Mouse (Mus musculus) liver, embryonic 18 days (tissue): ENCODE measurements around the gene Abcg5. TPM values are rescaled to one million over a fixed set of nuclear protein-coding genes. Genes with fewer than 3 reads are reported as not detected.

Source experiments
- polyA plus RNA-seq: library from polyadenylated mRNA; depleted of rRNA; stranded (reverse); fragments of >200 nt; gene quantifications from 2 replicates; pipeline ENCODE4 v1.2.3, GENCODE M21; 2012; rRNA removed

Abcg5 gene
- 1.1 and 3.2 TPM in 2 replicates for polyA plus RNA-seq

DNA sequence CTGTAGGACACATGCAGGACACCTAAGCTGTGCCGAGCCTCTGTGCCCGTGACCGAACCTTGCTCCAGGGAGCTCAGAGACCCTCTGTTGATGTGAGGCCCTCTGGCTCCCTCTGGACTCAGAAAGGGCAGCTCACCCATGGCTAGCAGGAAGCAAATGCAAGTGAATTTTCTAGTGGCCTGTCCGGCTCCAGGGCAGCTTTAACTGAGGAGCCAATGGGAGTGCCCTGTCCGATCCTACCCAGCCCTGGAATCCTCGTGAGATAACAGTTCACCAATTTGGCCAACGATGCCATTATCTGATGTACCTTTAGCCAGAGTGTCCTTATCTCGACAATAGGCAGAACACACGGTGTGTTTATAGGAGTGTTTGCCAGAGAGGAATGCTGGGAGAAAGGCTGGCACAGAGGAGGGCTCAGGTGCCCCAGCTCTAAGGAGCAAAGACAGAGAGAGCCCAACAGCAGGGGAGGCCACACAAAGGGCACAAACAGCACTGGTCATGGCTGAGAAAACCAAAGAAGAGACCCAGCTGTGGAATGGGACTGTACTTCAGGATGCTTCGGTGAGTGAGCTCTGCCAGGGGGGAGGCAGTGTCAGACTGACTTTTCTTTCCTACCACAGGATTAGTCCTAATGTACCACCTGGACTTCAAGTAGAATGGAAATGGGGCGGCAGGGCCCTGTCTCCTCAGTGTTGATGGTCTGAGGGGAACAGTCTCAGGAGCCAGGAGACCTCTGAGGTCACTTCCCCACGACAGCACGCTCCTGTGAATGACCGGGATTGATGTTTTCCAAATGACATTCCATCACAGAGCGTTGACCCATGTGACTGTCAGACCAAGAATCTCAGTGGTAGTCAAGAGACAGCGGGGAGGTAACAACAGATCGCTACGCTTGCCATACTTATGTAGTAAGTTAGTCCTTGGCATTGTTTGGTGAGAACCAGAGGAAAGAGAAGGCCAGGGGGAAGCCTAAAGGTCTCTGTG lies at the start of gene Abcg5:
TSS of gene Abcg5 (minus strand) at position 278 of the 984 bp plus-strand sequence.

DNA sequence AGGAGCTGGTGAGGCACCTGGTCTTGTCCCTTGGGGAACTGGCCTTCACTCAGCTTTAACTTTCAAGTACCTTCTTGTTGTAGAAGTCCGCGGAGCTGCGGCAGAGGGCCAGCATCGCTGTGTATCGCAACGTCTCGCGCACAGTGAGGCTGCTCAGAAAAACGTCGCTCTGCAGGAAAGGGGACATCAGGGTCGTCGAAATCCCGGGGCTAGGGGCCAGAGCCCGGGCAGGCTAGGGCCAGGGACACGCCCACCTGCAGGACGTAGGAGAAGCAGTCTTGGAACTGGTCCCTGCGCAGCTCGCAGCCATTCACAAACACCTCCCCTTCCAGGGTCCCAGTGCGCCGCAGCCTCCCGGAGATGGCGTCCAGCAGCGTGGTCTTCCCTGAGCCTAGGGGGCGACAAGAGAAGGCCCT lies 6.9 kb downstream of the Abcg5 start, which contains the start of gene Abcg8:
TSS of gene Abcg8 (plus strand) at position 352 of the 416 bp plus-strand sequence.

DNA sequence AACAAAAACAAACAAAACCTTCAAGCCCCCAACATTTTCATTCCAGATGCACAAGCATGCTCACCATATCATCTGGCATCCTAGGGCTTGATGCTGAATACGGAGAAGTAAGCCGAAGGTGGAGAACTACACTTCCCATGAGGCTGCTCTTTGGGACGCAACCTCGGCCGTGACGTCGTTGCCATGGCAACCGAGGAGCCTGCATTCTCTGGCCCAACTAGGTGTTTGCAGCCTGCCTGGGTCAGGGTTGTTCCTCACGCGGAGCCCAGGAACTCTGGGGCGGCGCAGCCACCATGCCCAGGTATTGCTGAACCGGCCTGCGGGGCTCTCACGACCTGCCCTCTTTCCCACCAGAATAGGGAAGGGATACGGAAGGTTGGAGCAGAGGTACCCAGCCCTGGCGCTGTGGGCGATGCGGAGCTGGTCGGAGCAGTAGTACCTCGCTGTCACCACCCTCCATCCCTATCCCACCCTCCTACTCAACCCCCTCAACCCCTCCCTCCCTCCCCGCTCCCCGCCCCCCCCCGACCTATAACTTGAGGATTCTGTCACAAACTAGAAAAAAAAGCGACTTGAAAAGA lies 56.4 kb downstream of the Abcg5 start, which contains the start of gene Dync2li1:
TSS of gene Dync2li1 (plus strand) at position 221 of the 581 bp plus-strand sequence.

Other genes starting within 250 kb of the Abcg5 start
- gene Thada, start 216.8 kb downstream of the Abcg5 start, polyA plus RNA-seq: 1.8 and 2.5 TPM in 2 replicates
- gene Plekhh2, start 171.1 kb downstream of the Abcg5 start, polyA plus RNA-seq: 0.62 and 0.64 TPM in 2 replicates
- gene Dync2li1, start 56.5 kb downstream of the Abcg5 start, polyA plus RNA-seq: 2.9 and 3.4 TPM in 2 replicates
- gene Abcg8, start 6.7 kb downstream of the Abcg5 start, polyA plus RNA-seq: 1.1 and 1.9 TPM in 2 replicates
- gene Lrpprc, start 107.8 kb upstream of the Abcg5 start, polyA plus RNA-seq: 25.9 and 33.3 TPM in 2 replicates